Mouse (Mus musculus) hindbrain, embryonic 11.5 days (tissue): ENCODE measurements at regions not wholly inside any gene's neighbourhood (a gene's known extent, or its start where the extent isn't known, plus 50 kb on each side); places are given as distances from the start of the nearest gene placed in this dataset.

Experiments used
- ATAC-seq: fragments of 200-750 bp; cut with Nextera tagmentation; 2 replicates; pipeline ENCODE4 v1.8.0; 2017; ENCODE audit warnings: mild to moderate bottlenecking, moderate TSS enrichment, moderate library complexity; ENCODE audit not compliant: low FRiP score
- DNase-seq: peaks from one replicate; pipeline ENCODE4 v3.0.0-alpha.2; 2015; ENCODE audit warnings: low spot score
- H3K27ac ChIP-seq: fragments of 300-500 bp; sonication (generic); 2 replicates; pipeline ENCODE4 v1.5.1; 2014; ENCODE audit warnings: mild to moderate bottlenecking, low read depth, low read length
- H3K27me3 ChIP-seq: fragments of 300-500 bp; sonication (generic); 2 replicates; pipeline ENCODE4 v1.6.1; 2014; ENCODE audit warnings: mild to moderate bottlenecking, low read length, moderate library complexity, mixed read lengths; ENCODE audit not compliant: control insufficient read depth, insufficient read depth
- H3K36me3 ChIP-seq: fragments of 300-500 bp; sonication (generic); 2 replicates; pipeline ENCODE4 v1.6.1; 2014; ENCODE audit warnings: mild to moderate bottlenecking, low read length, moderate library complexity, mixed read lengths; ENCODE audit not compliant: control insufficient read depth, insufficient read depth
- H3K4me1 ChIP-seq: fragments of 300-500 bp; sonication (generic); replicated peaks from 2 replicates; pipeline ENCODE4 v1.6.1; 2014; ENCODE audit warnings: low read length, mixed read lengths; ENCODE audit not compliant: control insufficient read depth, insufficient read depth
- H3K4me2 ChIP-seq: fragments of 300-500 bp; sonication (generic); replicated peaks from 2 replicates; pipeline ENCODE4 v1.6.1; 2014; ENCODE audit warnings: mild to moderate bottlenecking, low read depth, low read length
- H3K4me3 ChIP-seq: fragments of 300-500 bp; sonication (generic); 2 replicates; pipeline ENCODE4 v1.5.1; 2014; ENCODE audit warnings: low read depth, low read length
- H3K9ac ChIP-seq: fragments of 300-500 bp; sonication (generic); 2 replicates; pipeline ENCODE4 v1.6.1; 2014; ENCODE audit warnings: low read depth, low read length
- H3K9me3 ChIP-seq: fragments of 300-500 bp; sonication (generic); 2 replicates; pipeline ENCODE4 v1.6.1; 2016; ENCODE audit warnings: low read length; ENCODE audit not compliant: control insufficient read depth
- WGBS: fragments of 180-500 bp; shearing (Covaris S2); extraction: QIAGEN DNeasy Blood & Tissue Kit; methylation state at CpG from one replicate; pipeline ENCODE4 v1.1.7; 2014; 5-methylcytosine and 5-hydroxymethylcytosine counted together

DNA sequence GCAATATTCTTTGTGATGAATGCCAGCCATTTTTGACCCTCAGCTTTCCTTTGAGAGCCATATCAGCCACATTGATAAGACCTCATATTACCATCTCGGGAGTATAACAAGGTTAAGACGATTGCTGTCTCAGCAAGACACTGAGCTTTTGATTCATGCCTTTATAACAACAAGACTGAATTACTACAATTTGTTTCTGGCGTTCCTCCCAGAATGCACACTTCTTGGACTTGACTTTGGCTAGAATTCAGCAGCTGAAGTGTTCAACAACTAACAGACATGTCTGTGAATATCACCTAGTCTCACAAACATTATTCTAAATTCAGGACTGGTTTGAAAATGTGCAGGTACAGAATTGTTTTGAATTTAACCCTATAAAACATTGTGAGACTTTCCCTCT lies 324.5 kb downstream of the Dnajb9 start:
- H3K9ac ChIP-seq = no peak overlapping the region
- no peak overlapping the region for H3K4me3 ChIP-seq
- H3K27me3 ChIP-seq = no peaks in the 10 kb centered on the region
- H3K9me3 ChIP-seq = no peaks in the 10 kb centered on the region
- 90% methylated on average over 3 of the region's 3 CpGs for WGBS
- no peaks in the 10 kb centered on the region for H3K4me1 ChIP-seq
- no peak for ATAC-seq
- DNase-seq = no peak
- no peak overlapping the region for H3K27ac ChIP-seq
- no peaks in the 10 kb centered on the region for H3K36me3 ChIP-seq
- no peak overlapping the region for H3K4me2 ChIP-seq

DNA sequence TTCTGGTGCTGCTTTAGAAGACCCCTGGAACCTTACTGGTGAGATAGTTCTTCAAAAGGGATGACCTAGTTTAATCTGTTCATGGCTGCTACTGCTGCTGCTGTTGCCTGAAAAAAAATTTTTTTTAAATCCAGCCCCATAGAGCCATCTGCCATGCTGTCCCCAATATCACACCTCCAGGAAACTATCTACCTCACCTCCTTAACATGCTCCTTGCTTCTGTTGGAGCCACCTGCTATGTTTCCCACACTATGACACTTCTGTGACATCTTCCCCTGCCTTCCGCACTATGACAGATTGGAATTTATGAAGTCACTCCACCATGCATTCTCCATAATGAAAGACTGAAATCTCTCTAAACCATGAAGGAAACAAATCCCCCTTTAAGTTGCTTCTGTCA lies 349.6 kb downstream of the Dnajb9 start:
- DNase-seq = no peak
- H3K9me3 ChIP-seq = no peaks in the 10 kb centered on the region
- no peak for ATAC-seq
- no peak overlapping the region for H3K4me3 ChIP-seq
- WGBS = 91% methylated on average over 1 of the region's 1 CpGs
- H3K4me1 ChIP-seq = no peaks in the 10 kb centered on the region
- H3K27ac ChIP-seq = no peak overlapping the region
- H3K9ac ChIP-seq = no peak overlapping the region
- H3K36me3 ChIP-seq = no peaks in the 10 kb centered on the region
- no peak overlapping the region for H3K4me2 ChIP-seq
- H3K27me3 ChIP-seq = no peaks in the 10 kb centered on the region

DNA sequence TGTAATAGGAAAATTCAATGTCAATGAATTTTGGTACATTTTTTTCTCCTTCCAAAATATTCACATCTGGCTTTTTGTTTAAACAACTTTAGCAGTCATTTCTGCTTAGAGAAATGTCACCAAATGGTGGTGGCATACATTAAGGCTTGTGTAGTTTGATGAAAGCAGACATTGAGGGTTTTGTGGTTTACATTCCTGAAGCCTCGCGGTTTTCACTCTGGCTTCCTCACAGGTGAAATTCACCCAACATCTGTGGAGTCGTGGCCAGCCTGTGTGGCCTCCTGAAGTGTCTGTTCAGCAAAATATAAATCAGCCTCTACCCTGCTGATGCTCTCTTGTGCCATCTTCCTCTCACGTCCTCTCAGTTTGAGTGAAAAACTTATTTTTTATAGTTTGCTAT lies 353.8 kb downstream of the Dnajb9 start:
- no peak for DNase-seq
- no peak for ATAC-seq

DNA sequence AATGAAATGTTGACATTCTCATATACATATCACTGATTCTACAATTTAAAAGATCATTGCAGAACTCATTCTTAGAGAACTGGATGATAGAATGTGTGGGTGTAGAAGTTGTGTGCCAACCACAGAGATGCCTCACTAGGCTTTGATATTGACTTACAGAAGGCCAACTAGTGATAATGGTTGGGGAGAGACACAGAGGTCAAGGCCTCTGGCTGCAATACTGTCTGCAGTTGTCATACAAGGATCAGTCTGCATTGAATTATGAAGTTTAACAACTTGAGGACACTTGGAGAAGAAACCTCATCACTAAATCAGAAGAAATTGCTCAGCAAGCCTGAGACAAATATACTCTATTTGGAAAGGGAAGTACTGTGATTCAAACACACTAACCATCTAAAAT lies 357.9 kb downstream of the Dnajb9 start:
- DNase-seq (no peak), ATAC-seq (no peak)
- no peak overlapping the region for H3K4me3 ChIP-seq
- no peak overlapping the region for H3K9ac ChIP-seq
- H3K27me3 ChIP-seq = no peaks in the 10 kb centered on the region
- H3K4me2 ChIP-seq = no peak overlapping the region
- H3K27ac ChIP-seq = no peak overlapping the region
- no peaks in the 10 kb centered on the region for H3K36me3 ChIP-seq
- H3K9me3 ChIP-seq = no peaks in the 10 kb centered on the region
- no peaks in the 10 kb centered on the region for H3K4me1 ChIP-seq

More for the DNA sequence above, 353.8 kb downstream of the Dnajb9 start:
- no peak overlapping the region for H3K27ac ChIP-seq
- H3K36me3 ChIP-seq = no peaks in the 10 kb centered on the region
- 81% methylated on average over 4 of the region's 4 CpGs for WGBS
- H3K27me3 ChIP-seq = no peaks in the 10 kb centered on the region
- H3K9ac ChIP-seq = no peak overlapping the region
- no peak overlapping the region for H3K4me3 ChIP-seq
- no peaks in the 10 kb centered on the region for H3K9me3 ChIP-seq
- H3K4me1 ChIP-seq = no peaks in the 10 kb centered on the region
- H3K4me2 ChIP-seq = no peak overlapping the region

DNA sequence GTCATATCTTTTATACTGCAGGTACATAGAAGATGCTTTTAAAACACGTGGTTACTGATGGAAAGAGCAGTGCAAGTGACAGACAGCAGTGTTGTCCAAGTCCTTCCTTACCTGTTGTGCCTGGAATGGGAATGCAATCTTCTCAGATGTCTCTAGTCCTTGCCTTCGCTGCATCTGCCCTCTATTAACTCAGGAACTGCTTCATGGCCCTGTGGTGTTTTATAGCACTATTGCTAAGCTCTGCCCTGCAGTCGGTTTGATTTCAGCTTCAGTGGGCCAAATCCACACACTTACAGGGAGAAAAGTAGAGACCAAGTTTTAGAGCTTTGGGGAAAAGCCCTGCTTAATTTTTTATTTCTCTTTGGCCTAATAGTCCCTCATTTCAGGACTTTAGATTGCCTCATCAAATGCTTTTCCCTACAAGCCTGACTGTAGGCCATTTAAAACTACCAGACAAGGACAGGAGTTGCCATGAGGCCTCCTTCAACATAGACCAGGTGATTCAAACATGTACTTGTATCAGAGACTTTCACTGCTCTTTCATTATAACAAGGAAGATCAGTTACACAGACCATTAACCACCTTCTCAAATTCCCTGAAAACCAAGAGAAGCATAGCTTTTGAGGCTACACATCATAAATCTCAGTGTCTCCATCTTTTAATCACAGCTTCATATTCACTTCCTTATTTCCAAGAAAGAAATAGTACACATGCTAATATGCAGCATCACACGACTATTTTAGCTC lies 358.7 kb downstream of the Dnajb9 start:
- no peak overlapping the region for H3K4me2 ChIP-seq
- 69% methylated on average over 4 of the region's 4 CpGs for WGBS
- ATAC-seq = no peak
- H3K36me3 ChIP-seq = no peaks in the 10 kb centered on the region
- H3K9ac ChIP-seq = no peak overlapping the region
- H3K9me3 ChIP-seq = no peaks in the 10 kb centered on the region
- no peaks in the 10 kb centered on the region for H3K27me3 ChIP-seq
- H3K4me1 ChIP-seq = no peaks in the 10 kb centered on the region
- H3K27ac ChIP-seq = no peak overlapping the region
- no peak for DNase-seq
- no peak overlapping the region for H3K4me3 ChIP-seq

DNA sequence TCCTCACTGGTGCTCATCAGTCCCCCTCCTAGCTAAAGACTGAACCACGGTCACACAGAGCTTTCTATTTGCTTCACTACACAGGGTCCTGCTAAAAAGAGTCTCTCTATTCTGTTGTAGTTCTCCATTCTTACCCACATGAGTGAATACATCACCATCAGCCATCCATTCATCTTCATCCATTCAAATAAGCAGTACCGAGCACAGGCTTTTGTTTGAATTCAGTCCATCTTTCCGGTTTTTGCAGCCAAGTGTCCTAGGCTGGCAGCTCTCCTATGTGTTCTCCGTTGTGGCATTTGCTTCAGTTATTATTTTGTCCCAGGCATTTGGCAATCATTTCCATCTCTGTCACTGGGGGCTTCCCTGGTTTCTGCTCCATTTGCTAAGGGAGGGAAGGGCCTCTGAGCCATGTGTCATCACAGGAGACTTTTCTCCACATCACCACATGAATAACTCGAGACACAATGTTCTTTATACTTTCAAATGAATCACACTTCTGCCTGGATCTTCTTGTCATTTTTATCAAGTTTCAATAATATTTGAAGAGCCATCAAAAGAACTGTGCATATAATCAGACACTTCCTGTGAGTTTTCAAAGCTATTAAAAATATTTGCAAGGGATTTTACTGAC lies 366.1 kb downstream of the Dnajb9 start:
- Histone ChIP-seq H3K9ac (no peak overlapping the region), H3K4me2 (no peak overlapping the region), H3K4me1 (no peaks in the 10 kb centered on the region), H3K27me3 (no peaks in the 10 kb centered on the region), H3K9me3 (no peaks in the 10 kb centered on the region), H3K4me3 (no peak overlapping the region), H3K27ac (no peak overlapping the region), H3K36me3 (no peaks in the 10 kb centered on the region)
- ATAC-seq (peak; percentile 79), DNase-seq (peak; percentile 10)
- WGBS = 36% methylated on average over 5 of the region's 5 CpGs

DNA sequence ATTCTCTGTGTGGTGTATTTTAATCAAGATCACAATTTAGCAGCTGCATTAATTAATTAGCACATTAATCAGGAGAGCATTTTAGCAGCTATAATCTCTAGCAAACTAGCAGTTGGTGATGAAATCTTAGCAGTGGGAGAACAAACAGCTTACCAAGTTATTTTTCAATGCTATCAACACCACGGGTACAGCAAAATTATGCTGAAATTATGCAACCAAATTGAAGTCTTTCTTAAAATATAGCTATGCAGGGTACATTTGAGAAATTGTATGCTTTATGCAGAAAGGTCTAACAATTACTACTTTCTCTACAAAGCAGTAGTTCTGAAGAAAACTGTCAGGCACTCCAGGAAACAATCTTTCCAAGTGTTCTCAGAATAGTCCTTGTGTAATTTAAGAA lies 378.1 kb downstream of the Dnajb9 start:
- H3K9me3 ChIP-seq = no peaks in the 10 kb centered on the region
- no peaks in the 10 kb centered on the region for H3K27me3 ChIP-seq
- H3K4me1 ChIP-seq = no peaks in the 10 kb centered on the region
- 82% methylated on average over 1 of the region's 1 CpGs for WGBS
- ATAC-seq = no peak
- DNase-seq = no peak
- no peak overlapping the region for H3K27ac ChIP-seq
- H3K36me3 ChIP-seq = no peaks in the 10 kb centered on the region
- no peak overlapping the region for H3K4me3 ChIP-seq
- no peak overlapping the region for H3K9ac ChIP-seq
- no peak overlapping the region for H3K4me2 ChIP-seq

DNA sequence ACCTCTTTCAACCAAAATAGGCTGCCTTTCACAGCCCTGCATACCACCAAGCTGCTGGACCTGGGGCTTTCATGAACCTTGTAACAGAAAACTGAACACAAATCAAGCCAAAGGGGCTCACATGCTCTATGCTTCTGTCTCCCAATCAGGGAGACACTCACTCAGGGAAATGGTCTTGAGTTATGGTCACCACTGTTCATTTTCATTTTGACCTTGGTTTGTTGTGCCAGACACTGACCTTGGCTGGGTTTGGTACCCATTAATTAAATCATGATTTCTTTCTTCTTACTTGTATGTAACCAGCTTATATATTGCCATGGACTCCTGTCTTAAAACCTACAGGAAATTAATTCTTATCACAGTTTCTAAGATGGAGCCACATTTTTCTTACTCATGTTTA lies 381.5 kb downstream of the Dnajb9 start:
- no peak overlapping the region for H3K4me2 ChIP-seq
- no peak overlapping the region for H3K4me3 ChIP-seq
- H3K9ac ChIP-seq = no peak overlapping the region
- no peak for DNase-seq
- no peaks in the 10 kb centered on the region for H3K27me3 ChIP-seq
- no peaks in the 10 kb centered on the region for H3K4me1 ChIP-seq
- H3K9me3 ChIP-seq = no peaks in the 10 kb centered on the region
- H3K27ac ChIP-seq = no peak overlapping the region
- no peaks in the 10 kb centered on the region for H3K36me3 ChIP-seq
- ATAC-seq = no peak

DNA sequence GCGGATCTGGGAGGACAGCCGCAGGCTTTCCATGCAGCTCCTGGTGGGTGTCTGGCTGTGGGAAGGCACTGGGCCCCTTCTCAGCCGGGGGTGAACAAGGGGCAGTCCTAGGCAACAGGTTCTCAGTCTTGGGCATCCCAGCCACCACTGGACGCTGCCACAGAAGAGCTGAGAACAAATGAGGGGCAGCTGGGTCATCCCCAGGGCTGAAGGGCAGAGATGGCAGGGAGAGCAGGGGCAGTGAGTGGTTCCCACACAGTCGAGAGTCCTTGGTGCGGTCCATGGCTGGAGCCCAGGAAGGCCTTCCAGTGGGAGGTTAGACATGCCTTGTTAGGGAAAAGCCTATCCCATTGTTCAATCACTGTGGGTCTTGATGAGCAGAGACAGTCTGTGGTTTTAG lies 382.2 kb downstream of the Dnajb9 start:
- Histone ChIP-seq H3K9ac (no peak overlapping the region), H3K4me1 (no peaks in the 10 kb centered on the region), H3K4me3 (no peak overlapping the region), H3K9me3 (no peaks in the 10 kb centered on the region), H3K36me3 (no peaks in the 10 kb centered on the region), H3K27ac (no peak overlapping the region), H3K27me3 (no peaks in the 10 kb centered on the region), H3K4me2 (no peak overlapping the region)
- 76% methylated on average over 6 of the region's 6 CpGs for WGBS
- ATAC-seq (no peak), DNase-seq (no peak)
